13 mouse cellular contexts compared by ENCODE assay signal in the genomic region with DNA sequence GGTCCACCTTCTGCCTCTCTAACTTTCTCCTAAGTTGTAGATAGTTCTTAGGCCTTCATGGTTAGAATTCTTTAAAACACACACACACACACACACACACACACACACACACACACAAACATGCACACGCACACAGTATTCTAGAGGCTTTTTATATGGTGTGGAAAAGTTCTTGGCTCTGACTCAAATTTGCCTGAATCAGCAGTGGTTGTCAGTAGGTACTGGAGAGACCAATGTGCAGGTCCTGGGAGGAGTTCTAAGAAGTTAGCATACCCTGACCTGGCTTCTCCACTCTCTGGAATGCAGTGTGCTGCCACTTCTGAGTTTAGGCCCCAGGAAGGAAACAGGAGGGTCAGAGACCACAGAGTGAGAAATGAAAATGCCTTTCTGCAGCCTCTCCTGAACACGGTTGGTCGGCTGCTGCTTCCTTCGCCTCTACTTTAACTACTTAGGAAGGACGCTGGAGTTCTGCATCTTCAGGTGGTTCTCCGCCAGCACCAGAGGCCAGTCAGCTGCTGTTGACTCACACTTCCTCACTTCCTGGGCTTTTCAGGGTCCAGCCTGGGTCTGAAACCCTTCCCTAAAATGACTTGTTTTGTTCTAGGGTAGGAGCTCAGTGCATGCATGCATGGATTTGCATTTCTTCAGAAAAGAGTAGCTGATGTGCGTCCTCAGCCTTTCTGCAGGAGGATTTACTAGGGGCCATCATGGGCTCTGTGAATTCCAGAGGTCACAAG. TPM values are rescaled to one million over a fixed set of nuclear protein-coding genes. Genes with fewer than 3 reads are reported as not detected.
DNase-seq lines count a peak whose midpoint lies in the region; ATAC-seq and TF ChIP-seq lines count a peak whose summit lies in the region.
"Had no signal": no experiment of that assay in that cellular context is flagged by ENCODE, and none has a peak within 500 bp of the region (broad histone marks: within the 10 kb centered on the region; RNA-seq: fewer than 3 reads in every experiment).

No protein-coding gene starts in this region.

- H3K4me3 ChIP-seq in heart, embryonic 14.5 days (ENCODE audit: control insufficient read depth in 1 of 2, insufficient read depth in 1 of 2, low read depth in 1 of 2, low read length in 2 of 2), result no peak overlapping the region
- no peak overlapping the region for H3K4me3 ChIP-seq in lung, embryonic 16.5 days (ENCODE audit: low read length)
- H3K4me3 ChIP-seq in myocyte, result no peak overlapping the region
- H3K4me3 ChIP-seq: embryonic facial prominence, embryonic 15.5 days; intestine, embryonic 15.5 days; layer of hippocampus, adult 2 months had no signal

- no peak overlapping the region for H3K4me2 ChIP-seq in heart, embryonic 14.5 days (ENCODE audit: low read length)
- H3K4me2 ChIP-seq in lung, embryonic 16.5 days (ENCODE audit: low read depth, low read length), result no peak overlapping the region
- H3K4me2 ChIP-seq in myocyte (ENCODE audit: low read depth), result peak overlapping the region; percentile 8
- H3K4me2 ChIP-seq: embryonic facial prominence, embryonic 15.5 days; intestine, embryonic 15.5 days had no signal

- 48% methylated on average over 7 of the region's 7 CpGs for WGBS in heart, embryonic 14.5 days
- WGBS in lung, embryonic 16.5 days, result 45% methylated on average over 7 of the region's 7 CpGs

- H3K27me3 ChIP-seq in heart, embryonic 14.5 days (ENCODE audit: control insufficient read depth, insufficient read depth, low read length), result no peaks in the 10 kb centered on the region
- H3K27me3 ChIP-seq in lung, embryonic 16.5 days (ENCODE audit: control insufficient read depth, insufficient read depth, low read depth, low read length), result no peaks in the 10 kb centered on the region
- H3K27me3 ChIP-seq in myocyte (ENCODE audit: control insufficient read depth, insufficient read depth, insufficient read length), result peaks cover 5% of the 10 kb centered on the region
- H3K27me3 ChIP-seq: embryonic facial prominence, embryonic 15.5 days; intestine, embryonic 15.5 days had no signal

- H3K36me3 ChIP-seq in heart, embryonic 14.5 days (ENCODE audit: control insufficient read depth, insufficient read depth, low read length), result no peaks in the 10 kb centered on the region
- H3K36me3 ChIP-seq in lung, embryonic 16.5 days (ENCODE audit: control insufficient read depth, insufficient read depth, low read length), result no peaks in the 10 kb centered on the region
- no peaks in the 10 kb centered on the region for H3K36me3 ChIP-seq in myocyte (ENCODE audit: control insufficient read depth, insufficient read depth)
- H3K36me3 ChIP-seq: embryonic facial prominence, embryonic 15.5 days; intestine, embryonic 15.5 days had no signal

- no peak for TF ChIP-seq POLR2A in myocyte (IDR thresholded peaks at IDR 0.05; ENCODE audit: insufficient read length, low read depth)

- 0 out of 2 replicates have a peak overlapping the region, but pooled peaks have one; percentile 27 for H3K9ac ChIP-seq in heart, embryonic 14.5 days (ENCODE audit: low read length)
- H3K9ac ChIP-seq in lung, embryonic 16.5 days (ENCODE audit: low read length), result no peak overlapping the region
- H3K9ac ChIP-seq: embryonic facial prominence, embryonic 15.5 days; forebrain, postnatal 0 days; intestine, embryonic 15.5 days had no signal

- peaks cover 16 to 20% of the 10 kb centered on the region in 2 experiments for H3K4me1 ChIP-seq in heart, embryonic 14.5 days (ENCODE audit: control insufficient read depth in 2 of 2, insufficient read depth in 2 of 2, low read length in 2 of 2)
- peaks cover 18% of the 10 kb centered on the region for H3K4me1 ChIP-seq in lung, embryonic 16.5 days (replicated peaks; ENCODE audit: control insufficient read depth, insufficient read depth, low read length)

- H3K27ac ChIP-seq in heart, embryonic 14.5 days (replicated peaks in 1 of 2; ENCODE audit: control insufficient read depth in 1 of 2, insufficient read depth in 1 of 2, low read depth in 2 of 2, low read length in 2 of 2), result no peak overlapping the region
- peak overlapping the region; percentile 46 for H3K27ac ChIP-seq in lung, embryonic 16.5 days (ENCODE audit: low read length)
- H3K27ac ChIP-seq: embryonic facial prominence, embryonic 15.5 days; intestine, embryonic 15.5 days; layer of hippocampus, adult 2 months had no signal

- H3K79me2 ChIP-seq in myocyte (ENCODE audit: control insufficient read depth, insufficient read depth), result no peaks in the 10 kb centered on the region

- no peak overlapping the region for H3ac ChIP-seq in myocyte (ENCODE audit: control insufficient read depth, insufficient read length)

- ATAC-seq in heart, embryonic 14.5 days (ENCODE audit: insufficient number of reproducible peaks, insufficient read depth, low FRiP score, low read depth), result no peak
- ATAC-seq in lung, embryonic 16.5 days (ENCODE audit: low read depth), result 0 out of 2 replicates have a peak, but pooled peaks have one; percentile 26
- peak; percentile 22 to 37; a peak in 2 of 4 replicates for ATAC-seq in hematopoietic stem cell, adult 5-6 weeks (replicated peaks in 1 of 2; ENCODE audit: insufficient read depth in 1 of 2, low FRiP score in 2 of 2, low TSS enrichment in 1 of 2, low read depth in 1 of 2, poor library complexity in 2 of 2, severe bottlenecking in 2 of 2)
- ATAC-seq: forebrain, postnatal 0 days; intestine, embryonic 15.5 days had no signal

- no peaks in the 10 kb centered on the region for H3K9me3 ChIP-seq in heart, embryonic 14.5 days (ENCODE audit: control insufficient read depth, low read length)
- H3K9me3 ChIP-seq in lung, embryonic 16.5 days (ENCODE audit: control insufficient read depth, low read length), result no peaks in the 10 kb centered on the region
- H3K9me3 ChIP-seq: embryonic facial prominence, embryonic 15.5 days; intestine, embryonic 15.5 days had no signal

- no peak for DNase-seq in heart, adult 8-10 months (ENCODE audit: low spot score)
- no peak for DNase-seq in lung, postnatal 14 days
- no peak for DNase-seq in adrenal gland, postnatal 14 days
- DNase-seq in yolk sac, embryonic 10.5 days (ENCODE audit: low spot score), result no peak

TF ChIP-seq in myocyte, 11 proteins besides CTCF, POLR2A, EP300 and RAD21:
- TF ChIP-seq POLR2AphosphoS2 (IDR thresholded peaks at IDR 0.05; ENCODE audit: insufficient read length, low read depth) (no peak), TCF3 (IDR thresholded peaks at IDR 0.05; ENCODE audit: insufficient read length, low read depth) (no peak), MYOD1 (IDR thresholded peaks at IDR 0.05; ENCODE audit: control insufficient read depth in 1 of 3, insufficient read length in 2 of 3, low read depth in 2 of 3) (no peak)

RNA-seq across cellular contexts. Expression of a gene that starts 0.7 kb away (rescaled TPM):
- polyA plus RNA-seq in heart, embryonic 14.5 days (2014; fragmentation: Nextera tagmentation; extraction: Ambion mirVana), result 0.88 and 1.3 TPM in 2 replicates
- under 1 TPM; 0.47 to 0.86 (median 0.79) TPM for total RNA-seq in heart, adult 8-10 months (2022)
- polyA plus RNA-seq in lung, embryonic 16.5 days (2015; fragmentation: Nextera tagmentation; extraction: Ambion mirVana), result 1.2 and 2.0 TPM in 2 replicates
- 7.5 and 12.6 TPM in 2 replicates for total RNA-seq in hematopoietic stem cell, adult 5-6 weeks (2017)
- not detected for polyA plus RNA-seq in myocyte (2012; fragmentation: generic; extraction: Trizol)
- 0.34 and 0.37 TPM in 2 replicates for total RNA-seq in adrenal gland, postnatal 14 days (2021)

RNA-seq across cellular contexts. Expression of a gene that starts 50.0 kb away (rescaled TPM):
- polyA plus RNA-seq in heart, embryonic 14.5 days (2014; fragmentation: Nextera tagmentation; extraction: Ambion mirVana), result 4.3 and 6.3 TPM in 2 replicates
- total RNA-seq in heart, adult 8-10 months (2022), result 1 to 10 TPM; 1.3 to 1.6 (median 1.4) TPM
- polyA plus RNA-seq in lung, embryonic 16.5 days (2015; fragmentation: Nextera tagmentation; extraction: Ambion mirVana), result 7.3 TPM in 2 replicates
- 3.8 and 6.6 TPM in 2 replicates for total RNA-seq in hematopoietic stem cell, adult 5-6 weeks (2017)
- polyA plus RNA-seq in myocyte (2012; fragmentation: generic; extraction: Trizol), result 1.3 TPM
- total RNA-seq in adrenal gland, postnatal 14 days (2021), result 3.9 and 5.0 TPM in 2 replicates

RNA-seq across cellular contexts. Expression of a gene that starts 51.9 kb away (rescaled TPM):
- polyA plus RNA-seq in heart, embryonic 14.5 days (2014; fragmentation: Nextera tagmentation; extraction: Ambion mirVana), result 41.0 and 44.1 TPM in 2 replicates
- total RNA-seq in heart, adult 8-10 months (2022), result 100 to 1,000 TPM; 202 to 221 (median 214) TPM
- 1.6 and 3.7 TPM in 2 replicates for polyA plus RNA-seq in lung, embryonic 16.5 days (2015; fragmentation: Nextera tagmentation; extraction: Ambion mirVana)
- not detected in 2 replicates for total RNA-seq in hematopoietic stem cell, adult 5-6 weeks (2017)
- 60.1 TPM for polyA plus RNA-seq in myocyte (2012; fragmentation: generic; extraction: Trizol)
- total RNA-seq in adrenal gland, postnatal 14 days (2021), result 4.5 and 5.1 TPM in 2 replicates
- total RNA-seq: left cerebral cortex, postnatal 36 days had no signal

Comparison
In these comparisons a context has a peak if more than half of its experiments do, and no peak if none do; other contexts are left out.
1. RNA of a gene that starts 51.9 kb away (total RNA-seq): 202 to 221 TPM in heart, adult 8-10 months; 4.5 to 5.1 TPM in adrenal gland, postnatal 14 days and not detected in hematopoietic stem cell, adult 5-6 weeks; every median in the first group is over 10 times any median in the second.